Mouse (Mus musculus): ENCODE data around the gene Psma6.
"Not testable (repeated sequence)": the region's sequence is repeated elsewhere in the genome, so short reads cannot be mapped to it uniquely, and the experiment has no call there.

Gene Psma6

GRCm38 (mm10) chr12:55384023-55384749, at the start of gene Psma6:
Psma6 (plus strand) TSS chr12:55384222.
- in situ Hi-C loops (cut with MboI, MseI), result no loop called here

- in situ Hi-C loops (cut with MboI, MseI), result not testable (repeated sequence)
Observed at GRCm38 (mm10) chr12:55338490-55338889, 45.5 kb upstream of the Psma6 start.

- in situ Hi-C loops (cut with MboI, MseI), result not testable (repeated sequence)
Observed at GRCm38 (mm10) chr12:55343045-55343444, 41.0 kb upstream of the Psma6 start.

- in situ Hi-C loops (cut with MboI, MseI), result no loop called here
Observed at GRCm38 (mm10) chr12:55343998-55344397, 40.0 kb upstream of the Psma6 start.

- in situ Hi-C loops (cut with MboI, MseI), result no loop called here
Observed at GRCm38 (mm10) chr12:55344583-55344982, 39.4 kb upstream of the Psma6 start.

GRCm38 (mm10) chr12:55353423-55353822, 30.6 kb upstream of the Psma6 start:
- in situ Hi-C loops (cut with MboI, MseI), result loop anchor here in 1 of 2 experiments (25.0 kb wide), 1 partner anchor 359 kb away; no protein-coding TSS in a partner anchor

- in situ Hi-C loops (cut with MboI, MseI), result loop anchor here in 1 of 2 experiments (25.0 kb wide), 1 partner anchor 357 kb away; no protein-coding TSS in a partner anchor
Observed at GRCm38 (mm10) chr12:55354904-55355303, 29.1 kb upstream of the Psma6 start.

- in situ Hi-C loops (cut with MboI, MseI), result loop anchor here in 1 of 2 experiments (25.0 kb wide), 1 partner anchor 355 kb away; no protein-coding TSS in a partner anchor
Observed at GRCm38 (mm10) chr12:55357303-55357702, 26.7 kb upstream of the Psma6 start.

- in situ Hi-C loops (cut with MboI, MseI), result loop anchor here in 1 of 2 experiments (25.0 kb wide), 1 partner anchor 351 kb away; no protein-coding TSS in a partner anchor
Observed at GRCm38 (mm10) chr12:55360929-55361328, 23.1 kb upstream of the Psma6 start.

- in situ Hi-C loops (cut with MboI, MseI), result loop anchor here in 1 of 2 experiments (25.0 kb wide), 1 partner anchor 347 kb away; no protein-coding TSS in a partner anchor
Observed at GRCm38 (mm10) chr12:55365083-55365482, 18.9 kb upstream of the Psma6 start.

- in situ Hi-C loops (cut with MboI, MseI), result loop anchor here in 1 of 2 experiments (25.0 kb wide), 1 partner anchor 340 kb away; no protein-coding TSS in a partner anchor
Observed at GRCm38 (mm10) chr12:55372424-55373055, 11.5 kb upstream of the Psma6 start.

GRCm38 (mm10) chr12:55376956-55377609, 6.9 kb upstream of the Psma6 start:
- in situ Hi-C loops (cut with MboI, MseI), result no loop called here

GRCm38 (mm10) chr12:55377610-55377980, 6.4 kb upstream of the Psma6 start:
- in situ Hi-C loops (cut with MboI, MseI), result no loop called here

GRCm38 (mm10) chr12:55384826-55385225, 804 bp downstream of the Psma6 start:
- in situ Hi-C loops (cut with MboI, MseI), result loop anchor here in 1 of 2 experiments (5.0 kb wide), 1 partner anchor 68 kb away; no protein-coding TSS in a partner anchor

GRCm38 (mm10) chr12:55385931-55386330, 1.9 kb downstream of the Psma6 start:
- in situ Hi-C loops (cut with MboI, MseI), result loop anchor here in 1 of 2 experiments (5.0 kb wide), 1 partner anchor 69 kb away; no protein-coding TSS in a partner anchor

GRCm38 (mm10) chr12:55386456-55386855, 2.4 kb downstream of the Psma6 start:
- in situ Hi-C loops (cut with MboI, MseI), result loop anchor here in 1 of 2 experiments (5.0 kb wide), 1 partner anchor 69 kb away; no protein-coding TSS in a partner anchor

- in situ Hi-C loops (cut with MboI, MseI), result loop anchor here in 1 of 2 experiments (5.0 kb wide), 1 partner anchor 70 kb away; no protein-coding TSS in a partner anchor
Observed at GRCm38 (mm10) chr12:55387083-55387787, 3.2 kb downstream of the Psma6 start.

- in situ Hi-C loops (cut with MboI, MseI), result loop anchor here in 1 of 2 experiments (5.0 kb wide), 1 partner anchor 71 kb away; no protein-coding TSS in a partner anchor
Observed at GRCm38 (mm10) chr12:55387788-55388465, 3.9 kb downstream of the Psma6 start.

GRCm38 (mm10) chr12:55388478-55388877, 4.5 kb downstream of the Psma6 start:
- in situ Hi-C loops (cut with MboI, MseI), result loop anchor here in 1 of 2 experiments (5.0 kb wide), 1 partner anchor 71 kb away; no protein-coding TSS in a partner anchor
